Mouse (Mus musculus): ENCODE results near the gene Lyplal1.

Gene Lyplal1

DNA sequence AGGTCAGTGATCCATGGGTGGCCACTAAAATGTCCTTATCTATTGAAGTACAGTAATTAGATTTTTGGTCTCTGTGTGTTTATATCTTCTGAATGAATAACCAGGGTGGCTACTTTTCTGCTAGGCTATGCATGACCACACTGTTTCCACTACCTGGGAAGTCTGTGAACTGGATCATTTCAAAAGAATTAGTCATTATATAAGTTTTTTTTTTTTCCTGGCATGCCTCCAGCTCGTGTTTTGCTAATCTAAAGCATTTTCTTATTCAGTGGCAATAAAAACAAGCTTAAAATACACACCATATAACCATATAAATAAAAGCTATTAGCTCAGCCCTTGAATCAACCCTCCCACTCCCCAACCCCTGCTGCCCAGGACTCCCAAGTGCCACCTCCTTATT, 75.3 kb downstream of the Lyplal1 start:
- DNase-seq (ENCODE audit: extremely low read depth, low read depth), result no peak
